Mouse (Mus musculus): ENCODE data around the gene Mitf.

Gene Mitf

DNA sequence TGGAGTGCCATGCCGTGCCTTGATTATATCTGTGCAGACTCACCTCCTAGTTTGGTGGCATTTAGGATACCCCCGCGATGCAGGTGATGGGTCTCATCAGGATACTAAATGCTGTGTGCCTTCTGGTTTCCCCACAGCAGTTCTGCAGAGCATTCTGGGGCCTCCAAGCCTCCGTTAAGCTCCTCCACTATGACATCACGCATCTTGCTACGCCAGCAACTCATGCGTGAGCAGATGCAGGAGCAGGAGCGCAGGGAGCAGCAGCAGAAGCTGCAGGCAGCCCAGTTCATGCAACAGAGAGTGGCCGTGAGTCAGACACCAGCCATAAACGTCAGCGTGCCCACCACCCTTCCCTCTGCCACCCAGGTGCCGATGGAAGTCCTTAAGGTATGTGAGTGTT is 134.1 kb downstream of the Mitf start:
- DNase-seq (ENCODE audit: low read depth, low spot score): no peak

DNA sequence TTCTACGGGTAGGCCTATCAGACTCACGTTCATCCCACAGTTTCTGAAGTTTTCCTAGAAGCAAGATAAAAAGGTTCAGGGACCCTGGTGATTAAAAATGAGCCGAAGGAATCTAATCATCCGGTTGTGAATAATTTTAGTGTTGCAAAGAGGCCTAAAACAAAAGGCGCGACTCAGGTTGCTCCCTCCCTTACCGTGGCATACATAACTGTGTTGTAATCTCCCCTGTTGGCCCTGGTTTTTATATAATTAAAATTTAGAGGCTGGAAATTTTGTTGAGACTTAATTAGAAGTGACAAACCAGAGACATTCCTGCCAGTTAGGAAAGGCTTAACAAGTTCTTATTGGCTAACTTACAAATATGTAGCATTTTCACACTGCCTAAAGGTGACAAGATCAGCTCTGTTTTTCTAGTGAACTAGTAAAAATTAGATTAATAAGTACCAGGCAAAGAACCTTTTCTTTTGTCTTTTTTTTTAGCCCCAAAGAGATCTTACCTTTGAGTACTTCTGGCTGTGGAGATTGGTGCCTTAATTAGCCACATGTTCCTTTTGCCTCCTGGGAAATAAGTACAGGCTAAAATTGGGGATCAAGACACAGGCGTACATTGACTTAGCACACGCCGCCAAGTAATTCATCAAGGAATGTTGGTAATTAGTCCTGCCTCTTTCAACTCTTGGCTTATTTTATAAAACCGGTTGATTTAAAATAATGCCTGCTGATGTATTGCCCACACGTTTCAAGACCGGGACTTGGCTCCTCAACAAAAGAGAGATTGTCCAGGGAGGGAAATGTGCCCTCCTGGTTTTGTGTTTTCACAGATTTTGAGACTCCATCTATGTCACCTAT is 143.4 kb downstream of the Mitf start:
- no peak for DNase-seq (ENCODE audit: low read depth, low spot score)

DNA sequence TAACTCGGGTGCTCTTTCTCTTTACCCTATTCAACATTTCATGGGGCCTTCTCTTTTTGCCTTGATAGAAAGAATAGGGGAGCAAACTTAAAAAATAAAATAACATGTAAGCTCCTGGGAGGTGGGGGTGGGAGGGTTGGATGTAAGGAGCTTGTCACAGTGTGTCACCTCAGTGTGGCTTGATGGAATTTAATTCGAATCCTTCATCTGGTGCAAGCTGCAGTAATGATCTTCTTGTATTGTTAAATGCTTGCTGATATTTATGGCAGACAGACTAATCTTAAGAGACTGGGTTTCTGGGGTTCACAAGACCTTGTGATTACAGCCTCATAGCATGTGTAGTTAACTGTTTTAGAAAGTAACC is 144.0 kb downstream of the Mitf start:
- DNase-seq (ENCODE audit: low read depth, low spot score): no peak

DNA sequence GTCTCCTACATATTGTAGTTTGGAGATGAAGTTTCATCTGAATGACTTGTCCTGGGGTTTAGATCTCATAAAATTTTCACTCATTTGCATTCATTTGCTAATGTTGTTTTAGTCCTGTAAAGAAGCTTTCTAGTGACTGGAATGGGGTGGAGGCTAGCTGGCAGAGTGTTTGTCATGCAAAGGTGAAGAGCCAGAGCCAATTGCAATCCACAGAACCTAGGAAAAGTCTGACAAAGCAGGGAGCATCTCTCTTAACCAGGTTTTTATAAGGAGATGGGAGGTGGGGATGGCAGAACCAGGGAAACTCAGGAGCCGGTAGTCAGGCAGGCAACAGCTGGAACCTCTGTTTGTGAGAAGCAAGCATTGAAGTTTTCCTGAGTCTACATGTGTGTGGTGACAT is 144.9 kb downstream of the Mitf start:
- no peak for DNase-seq (ENCODE audit: low read depth, low spot score)

DNA sequence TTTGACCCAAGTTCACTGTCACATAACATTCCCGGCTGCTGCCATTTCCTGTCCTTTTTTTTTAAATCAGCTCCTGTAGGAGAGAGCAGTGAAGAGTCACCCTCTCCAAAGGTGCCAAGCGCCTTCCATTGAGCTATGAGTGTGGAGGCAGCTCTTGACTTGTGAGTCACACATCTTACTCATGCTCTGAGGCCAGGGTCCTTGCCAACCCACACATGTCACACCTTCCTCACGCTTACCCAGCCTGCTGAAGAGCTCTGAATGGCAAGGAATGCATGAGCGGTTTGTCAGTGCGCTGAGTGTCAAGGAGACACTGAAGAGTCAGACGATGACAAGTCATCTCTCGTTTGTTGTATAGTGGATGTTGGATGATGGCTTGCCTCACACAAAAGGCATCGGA is 146.0 kb downstream of the Mitf start:
- DNase-seq (ENCODE audit: low read depth, low spot score): no peak

DNA sequence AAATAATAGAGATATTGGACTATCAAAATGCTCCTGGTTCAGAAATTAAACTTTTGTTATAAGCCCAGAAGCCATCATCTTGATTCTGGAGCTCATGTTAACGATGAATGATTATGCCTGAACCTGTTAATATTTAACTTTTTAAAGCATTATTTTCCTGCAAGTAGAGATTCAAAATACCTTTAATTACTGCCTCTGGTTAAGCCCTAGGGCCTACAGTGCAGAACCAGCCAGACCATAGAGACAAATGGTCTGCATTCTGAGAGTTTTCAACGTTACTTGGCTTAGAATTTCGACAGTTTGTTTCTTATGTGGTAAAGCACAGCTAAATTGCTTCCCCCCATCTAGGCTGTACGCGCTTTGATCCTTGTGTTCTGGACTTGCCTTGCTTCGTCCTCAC is 149.3 kb downstream of the Mitf start:
- no peak for DNase-seq (ENCODE audit: low read depth, low spot score)

DNA sequence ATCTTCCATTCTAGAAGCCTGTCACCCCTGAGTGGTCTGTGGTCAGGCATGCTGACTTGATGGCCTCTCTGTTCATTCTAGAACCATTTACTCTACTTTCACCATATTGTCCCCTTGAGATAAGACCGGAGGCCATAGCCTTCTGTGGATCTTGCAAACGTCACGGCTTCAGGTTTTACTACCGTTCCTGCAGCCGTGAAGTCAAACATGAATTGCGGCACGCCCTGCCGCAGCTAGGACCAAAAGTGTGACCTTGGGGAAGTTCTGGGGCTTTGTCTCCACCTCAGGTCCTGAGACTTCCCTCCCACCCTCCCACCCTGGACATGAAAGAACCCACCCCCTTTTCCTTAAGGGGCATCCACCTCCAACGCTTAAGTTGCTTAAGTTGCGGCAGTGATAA is 149.8 kb downstream of the Mitf start:
- no peak for DNase-seq (ENCODE audit: low read depth, low spot score)

DNA sequence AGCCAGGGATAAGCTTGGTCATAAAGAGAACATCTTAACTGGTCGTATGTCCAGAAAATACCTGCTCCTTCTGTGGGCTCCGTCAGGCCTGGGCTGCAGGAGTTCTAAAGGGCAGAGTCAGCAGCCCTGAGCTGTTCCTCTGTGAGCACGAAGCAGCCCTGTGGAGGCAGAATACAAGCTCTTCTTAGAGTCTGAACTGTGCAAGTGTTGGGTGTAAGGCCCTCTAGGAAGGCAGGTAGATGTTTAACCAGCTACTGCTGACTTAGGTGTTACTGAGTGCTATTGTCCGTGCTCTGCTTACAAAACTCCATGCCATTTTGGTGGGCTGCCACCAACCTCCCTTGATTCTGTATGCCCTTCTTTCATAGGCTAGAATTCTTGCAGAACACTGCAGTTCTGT is 151.4 kb downstream of the Mitf start:
- no peak for DNase-seq (ENCODE audit: low read depth, low spot score)

DNA sequence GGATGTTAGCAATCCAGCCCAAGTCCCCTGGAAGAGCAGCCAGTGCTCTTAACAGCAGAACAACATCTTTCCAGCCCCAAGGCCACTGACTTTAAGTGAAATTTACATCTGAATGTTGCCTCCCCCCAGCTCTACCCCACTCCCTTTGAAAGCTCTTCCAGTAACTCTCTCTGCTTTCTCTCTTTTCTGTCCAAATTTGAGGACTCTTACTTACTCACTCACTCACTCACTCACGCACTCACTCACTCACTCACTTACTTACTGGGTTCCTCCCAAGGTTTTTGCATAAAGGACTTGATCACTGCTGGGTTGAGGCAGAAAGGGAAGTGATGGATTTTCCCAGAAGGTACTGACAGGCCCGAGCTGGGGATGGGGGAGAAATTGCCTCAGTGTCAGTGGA is 154.9 kb downstream of the Mitf start:
- DNase-seq (ENCODE audit: low read depth, low spot score): no peak

DNA sequence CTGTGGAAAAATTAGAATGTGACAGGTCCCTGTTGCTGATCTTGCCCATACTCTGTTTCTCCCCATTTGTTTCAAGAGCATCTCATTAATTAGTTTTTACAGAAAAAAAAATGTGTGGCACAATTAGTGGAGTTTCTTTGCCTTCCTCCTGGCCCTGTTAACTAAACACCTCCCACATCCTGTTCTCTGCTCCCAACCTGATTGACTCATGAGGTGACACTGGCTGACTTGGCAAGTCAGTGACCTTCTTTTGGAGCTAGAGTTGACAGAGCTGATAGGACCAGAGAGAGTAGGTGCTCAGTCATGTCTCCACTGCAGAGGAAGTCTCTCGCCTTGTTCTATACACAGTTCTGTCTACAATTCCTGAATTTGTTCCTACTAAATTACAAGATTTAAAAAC is 155.5 kb downstream of the Mitf start:
- no peak for DNase-seq (ENCODE audit: low read depth, low spot score)

DNA sequence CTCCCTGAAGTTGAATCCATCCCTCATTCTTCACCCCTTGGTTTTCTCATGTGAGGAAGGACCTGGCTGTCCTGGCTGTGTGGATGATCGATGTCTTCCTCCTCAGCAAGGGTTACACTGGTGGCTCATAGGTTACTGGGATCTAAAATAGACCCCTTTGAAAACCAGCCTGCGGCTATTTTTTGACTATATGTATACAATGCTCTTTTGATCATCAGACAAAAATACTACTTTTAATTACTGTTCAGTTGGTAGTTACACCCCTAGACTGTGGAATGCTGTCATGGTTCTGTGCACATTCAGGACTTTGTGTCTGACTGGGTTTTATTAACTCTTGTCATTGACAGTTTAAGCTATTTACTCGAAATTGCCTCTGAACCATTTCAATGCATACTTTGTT is 157.9 kb downstream of the Mitf start:
- no peak for DNase-seq (ENCODE audit: low read depth, low spot score)

DNA sequence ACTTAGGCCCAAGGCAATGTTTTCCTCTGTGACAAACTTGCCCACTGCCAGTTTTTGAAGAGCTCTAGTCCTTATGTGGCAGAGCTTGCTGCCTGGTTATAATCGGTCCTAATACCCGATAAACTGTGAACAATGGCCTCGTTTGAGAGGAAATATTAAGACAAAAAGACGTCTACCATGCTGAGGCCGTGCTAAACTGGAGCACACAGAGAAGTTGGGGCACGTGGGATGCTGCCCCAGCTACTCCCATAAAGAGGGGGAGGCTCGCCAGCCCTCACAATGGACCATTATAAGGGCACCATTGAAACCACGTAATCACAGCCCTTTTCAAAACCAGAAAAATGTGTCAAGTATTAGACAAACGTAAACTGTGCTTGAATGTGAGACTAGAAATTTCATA is 174.8 kb downstream of the Mitf start:
- DNase-seq (ENCODE audit: low read depth, low spot score): no peak

DNA sequence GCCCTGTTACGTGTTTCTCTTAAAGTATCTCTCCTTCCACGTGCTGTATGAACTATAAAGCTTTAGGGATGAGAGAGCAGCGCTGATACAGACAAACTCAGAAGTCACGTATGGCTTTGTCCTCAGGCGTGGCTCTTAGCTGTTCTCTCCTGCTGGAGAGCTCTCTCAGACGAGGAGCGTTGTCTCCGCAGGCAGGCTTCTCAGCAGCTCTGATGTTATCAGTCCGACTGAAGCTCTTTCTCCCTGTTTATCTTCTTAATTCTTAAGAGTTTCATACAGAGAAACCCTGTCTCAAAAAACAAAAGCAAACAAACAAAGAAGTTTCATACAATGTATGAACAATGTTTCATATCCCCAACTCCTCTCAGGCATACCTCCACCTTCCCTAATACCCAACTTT is 178.8 kb downstream of the Mitf start:
- no peak for DNase-seq (ENCODE audit: low read depth, low spot score)

DNA sequence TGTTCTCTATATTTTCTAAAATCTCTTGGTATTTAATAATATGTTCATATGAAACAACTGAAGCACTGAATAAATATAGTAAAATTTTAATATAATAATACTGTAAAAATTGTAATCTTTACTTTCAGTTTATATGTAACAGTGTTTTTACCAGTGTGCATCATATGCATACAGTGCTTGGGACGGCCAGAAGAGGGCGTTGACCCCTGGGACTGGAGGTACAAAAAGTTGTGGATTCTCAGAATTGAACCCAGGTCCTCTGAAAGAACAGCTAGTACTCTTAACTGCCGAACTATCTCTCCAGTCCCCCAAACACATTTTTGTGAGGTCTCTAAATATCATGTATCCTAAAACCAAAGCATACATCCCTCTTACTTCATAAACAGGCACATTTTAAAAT is 179.6 kb downstream of the Mitf start:
- DNase-seq (ENCODE audit: low read depth, low spot score): no peak

DNA sequence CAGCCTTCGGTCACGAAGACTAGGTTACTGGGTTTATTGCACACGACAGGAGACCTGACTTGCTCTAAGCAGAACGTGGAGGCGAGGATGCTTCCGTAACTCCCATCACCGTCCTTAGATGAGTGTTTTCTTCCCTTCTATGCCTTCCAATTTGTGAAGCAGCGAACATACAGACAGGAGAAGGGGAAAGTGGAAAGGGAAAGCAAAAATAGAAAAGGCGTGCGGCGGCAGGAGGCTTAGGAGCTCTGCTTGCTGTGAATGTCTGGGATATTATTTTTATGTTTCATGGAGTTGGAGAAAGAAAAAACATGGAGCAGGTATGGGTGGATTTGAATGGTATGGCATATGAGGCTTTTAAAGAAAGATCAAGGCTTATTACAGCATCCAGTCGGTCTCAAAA is 186.7 kb downstream of the Mitf start:
- no peak for DNase-seq (ENCODE audit: low read depth, low spot score)

DNA sequence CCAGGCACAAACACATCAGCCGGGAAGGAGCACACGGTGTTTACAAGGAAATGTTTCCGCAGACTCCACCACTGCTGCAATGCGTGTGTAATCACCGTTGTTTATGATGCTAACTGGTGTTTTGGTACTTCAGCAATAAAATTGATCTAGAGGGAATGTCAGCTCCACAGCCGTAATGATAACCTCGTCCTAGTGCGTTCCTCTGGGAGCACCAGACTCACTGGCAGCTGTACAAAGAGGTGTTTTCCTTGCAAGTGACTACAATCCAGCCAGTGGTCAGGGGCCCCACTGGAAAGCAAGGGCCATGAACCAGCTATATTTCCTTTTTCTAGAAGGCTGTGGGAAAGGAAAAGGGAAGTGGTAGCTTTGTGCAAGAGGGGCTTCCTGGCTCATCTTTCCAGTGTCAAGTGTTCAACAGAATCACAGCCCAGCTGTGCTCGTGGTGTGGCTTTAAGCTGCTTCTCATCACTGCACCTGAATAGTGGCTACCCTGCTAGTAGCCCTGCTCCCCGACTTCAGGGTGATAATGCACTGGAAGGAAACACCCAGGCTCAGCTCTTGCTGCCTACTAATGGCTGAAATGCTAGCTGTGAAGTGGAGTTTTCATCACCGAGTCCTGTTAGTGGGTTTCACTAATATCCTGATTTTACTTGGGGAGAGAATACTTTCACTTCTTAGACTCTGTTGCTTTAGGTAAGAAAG is 188.9 kb downstream of the Mitf start:
- no peak for DNase-seq (ENCODE audit: low read depth, low spot score)

DNA sequence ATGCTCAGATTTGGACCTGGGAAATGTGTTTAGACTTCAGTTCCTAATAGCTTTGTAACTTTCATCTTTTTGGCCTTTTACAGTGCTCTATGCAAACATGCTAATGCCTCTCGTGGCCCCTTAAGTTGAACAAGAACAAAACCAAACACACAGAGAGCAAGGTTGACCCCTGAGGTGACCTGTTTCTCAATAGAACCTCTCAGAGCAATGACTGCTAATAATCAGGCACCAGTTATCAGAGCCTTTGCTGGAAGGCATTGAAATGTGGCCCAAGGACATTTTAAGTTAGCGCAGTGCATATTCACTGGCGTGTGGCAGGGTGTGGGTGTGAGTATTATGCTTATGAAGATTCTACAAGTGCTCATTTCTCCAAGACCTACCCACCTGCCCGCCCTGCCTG is 194.7 kb downstream of the Mitf start:
- DNase-seq (ENCODE audit: low read depth, low spot score): no peak

DNA sequence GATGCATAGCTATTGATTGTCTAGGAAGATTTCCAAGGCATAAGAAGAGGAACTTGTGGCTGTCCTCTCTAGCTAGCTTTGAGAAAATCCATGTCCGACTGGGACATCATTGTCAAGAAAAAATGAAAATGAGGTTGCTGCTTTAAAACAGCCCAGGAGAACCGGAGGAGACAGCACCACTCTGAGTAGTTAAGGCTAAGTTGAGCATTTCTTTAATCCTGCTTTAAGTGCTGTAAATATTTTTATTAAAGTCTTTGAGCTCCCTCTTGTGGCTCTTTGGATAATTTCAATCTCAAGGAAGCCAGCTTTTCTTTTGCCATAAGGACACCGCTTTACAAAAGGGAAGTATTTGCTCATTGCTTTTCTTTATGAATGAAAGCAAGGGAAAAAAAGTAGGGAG is 196.3 kb downstream of the Mitf start:
- DNase-seq (ENCODE audit: low read depth, low spot score): peak; percentile 37

DNA sequence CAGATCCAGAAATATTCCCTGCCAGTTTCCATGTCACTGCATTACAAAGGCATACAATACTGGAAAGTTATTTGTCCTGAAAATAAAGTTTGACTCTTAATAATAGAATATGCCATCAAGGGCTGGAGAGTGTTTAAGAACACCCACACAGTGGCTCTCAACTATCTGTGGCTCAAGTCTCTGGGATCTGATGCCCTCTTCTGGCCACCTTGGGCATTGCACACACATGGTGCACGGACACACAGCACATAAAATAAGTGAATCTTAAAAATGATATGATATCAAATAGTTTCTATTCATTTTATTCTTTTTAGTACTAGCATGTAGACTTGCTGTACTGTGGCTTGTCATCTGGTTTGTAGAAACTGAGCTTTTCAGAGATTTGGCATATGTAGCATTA is 198.7 kb downstream of the Mitf start:
- no peak for DNase-seq (ENCODE audit: low read depth, low spot score)

DNA sequence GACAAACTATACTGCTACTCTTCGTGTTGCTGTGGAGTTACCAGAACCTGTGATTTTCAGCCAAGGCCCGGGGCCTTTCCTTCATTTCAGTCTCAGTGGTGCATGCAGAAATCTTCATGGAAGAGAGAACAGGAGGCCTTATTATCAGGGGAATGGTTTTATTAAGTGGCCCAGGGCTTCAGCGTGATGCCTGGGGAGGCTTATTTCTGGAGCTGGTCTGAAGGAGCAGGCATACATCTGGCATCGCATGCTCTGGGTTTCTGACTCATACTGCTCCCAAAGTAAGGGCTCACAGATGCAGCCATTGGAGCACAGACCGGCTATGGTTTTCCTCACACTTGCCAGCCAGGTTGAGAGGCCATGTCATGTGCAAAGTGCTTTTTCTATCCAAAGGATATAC is 208.2 kb downstream of the Mitf start:
- DNase-seq (ENCODE audit: low read depth, low spot score): no peak

DNA sequence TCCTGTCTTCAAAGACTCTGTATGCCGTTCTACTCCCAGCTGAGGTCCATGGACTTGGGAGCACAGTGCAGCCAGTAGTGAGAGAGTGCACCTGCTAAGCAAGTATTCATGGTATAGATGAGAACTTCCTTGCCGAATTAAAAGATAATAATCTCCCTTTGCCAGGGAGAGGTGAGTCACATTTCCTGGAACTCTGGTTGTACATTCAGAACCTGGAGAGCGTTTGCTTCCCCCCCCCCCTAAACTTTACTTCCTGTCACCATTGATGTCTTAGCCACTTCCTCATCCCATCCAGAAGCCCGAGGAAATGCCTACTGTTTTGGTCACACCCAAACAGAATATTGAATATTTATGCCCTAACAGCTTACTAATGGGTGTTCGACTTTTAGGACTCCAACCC is 209.0 kb downstream of the Mitf start:
- no peak for DNase-seq (ENCODE audit: low read depth, low spot score)

DNA sequence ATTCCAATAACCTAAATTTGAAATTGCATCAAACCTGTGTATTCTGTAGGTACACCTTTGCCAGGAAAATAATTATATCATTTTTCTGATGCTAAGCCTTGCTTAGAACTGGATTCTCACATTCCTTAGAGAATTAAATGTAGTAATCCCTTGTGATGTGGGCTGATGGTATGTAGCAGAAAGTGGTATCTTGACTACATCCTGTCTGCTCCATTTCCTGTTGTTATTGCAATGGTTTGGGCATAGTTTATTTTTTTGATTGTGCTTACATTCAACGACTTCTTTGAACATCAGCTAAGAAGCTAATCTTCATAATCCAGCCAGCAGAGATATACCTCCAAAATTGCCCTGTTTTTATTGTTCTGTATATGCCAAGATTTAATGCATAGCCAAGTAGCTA is 217.0 kb downstream of the Mitf start:
- DNase-seq (ENCODE audit: low read depth, low spot score): no peak

DNA sequence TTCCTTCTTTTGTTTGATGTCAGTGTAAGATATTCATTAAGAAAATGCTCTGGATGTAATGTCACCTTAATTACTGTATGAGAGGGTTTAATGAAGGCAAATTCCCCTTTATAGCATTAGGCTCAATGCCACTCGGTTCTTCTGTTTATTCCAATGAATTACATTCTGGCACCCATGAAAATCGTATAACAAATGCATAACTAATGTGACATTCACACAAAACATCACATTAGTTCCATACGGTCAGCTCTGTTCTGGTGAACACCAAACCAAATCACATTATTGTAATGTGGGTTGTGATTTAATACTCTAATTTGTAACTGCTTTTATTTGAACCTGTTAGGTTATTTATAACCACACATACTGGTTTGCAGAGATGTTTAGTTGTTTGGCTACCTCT is 231.7 kb downstream of the Mitf start:
- no peak for DNase-seq (ENCODE audit: low read depth, low spot score)

DNA sequence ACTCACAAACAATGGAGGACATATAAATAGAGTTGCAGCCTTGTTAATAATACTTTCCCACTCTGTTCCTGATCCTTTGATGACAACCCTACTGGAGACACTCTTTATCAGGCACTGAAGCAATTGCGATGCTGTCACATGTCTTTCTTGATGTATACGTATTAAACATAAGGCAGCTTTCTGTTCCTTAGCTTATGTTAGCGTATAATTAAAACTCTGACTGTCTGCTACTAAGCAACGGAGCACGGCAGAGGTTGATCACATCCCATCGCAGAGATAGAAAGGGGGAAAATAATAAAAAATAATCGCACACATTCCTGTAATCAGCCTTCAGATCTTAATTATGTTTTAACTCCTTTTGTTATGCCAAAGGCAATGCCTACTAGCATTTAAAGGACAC is 234.9 kb downstream of the Mitf start:
- no peak for DNase-seq (ENCODE audit: low read depth, low spot score)

All from skeletal muscle tissue, adult 2 months (tissue).